Mouse (Mus musculus) heart, adult 2 months (tissue): ENCODE measurements around the gene Nr2f2. TPM values are rescaled to one million over a fixed set of nuclear protein-coding genes. Genes with fewer than 3 reads are reported as not detected.

Experiments used
- DNase-seq, 2 experiments: peaks; one replicate each; pipeline ENCODE4 v3.0.0; 2021
- H3K27ac ChIP-seq: fragments of 200-600 bp; 2 replicates; pipeline ENCODE4 v1.8.1; 2022
- H3K27me3 ChIP-seq: fragments of 200-500 bp; 2 replicates; pipeline ENCODE4 v1.6.1; 2012; ENCODE audit warnings: mild to moderate bottlenecking, low read length, inconsistent platforms, mixed read lengths; ENCODE audit not compliant: control insufficient read depth, insufficient read depth
- H3K36me3 ChIP-seq: fragments of 200-500 bp; 2 replicates; pipeline ENCODE4 v1.6.1; 2012; ENCODE audit warnings: low read length, inconsistent platforms; ENCODE audit not compliant: control insufficient read depth, insufficient read depth
- H3K4me1 ChIP-seq: fragments of 200-500 bp; 2 replicates; pipeline ENCODE4 v1.6.1; 2011; ENCODE audit warnings: low read length; ENCODE audit not compliant: control insufficient read depth, insufficient read depth
- H3K4me3 ChIP-seq: fragments of 200-600 bp; 2 replicates; pipeline ENCODE4 v1.8.1; 2022
- H3K79me2 ChIP-seq: fragments of 200-500 bp; replicated peaks from 2 replicates; pipeline ENCODE4 v1.6.1; 2012; ENCODE audit warnings: mild to moderate bottlenecking, inconsistent platforms, low read length, moderate library complexity, mixed read lengths; ENCODE audit not compliant: control insufficient read depth, insufficient read depth
- H3K9ac ChIP-seq: fragments of 200-500 bp; 2 replicates; pipeline ENCODE4 v1.6.1; 2012; ENCODE audit warnings: low read depth, mild to moderate bottlenecking, control low read depth, inconsistent platforms, low read length, mixed read lengths
- CTCF ChIP-seq: fragments of 200-600 bp; IDR thresholded peaks from 2 replicates; pipeline ENCODE4 v1.8.1; 2022; ENCODE audit warnings: antibody characterized with exemption, mild to moderate bottlenecking, moderate library complexity
- EP300 ChIP-seq: fragments of 200-500 bp; IDR thresholded peaks from 2 replicates; pipeline ENCODE4 v1.6.1; 2011; ENCODE audit warnings: low read depth, low read length, control low read depth; ENCODE audit not compliant: insufficient read depth
- POLR2A ChIP-seq: fragments of 200-500 bp; IDR thresholded peaks from 2 replicates; pipeline ENCODE4 v1.6.1; 2011; ENCODE audit warnings: mild to moderate bottlenecking, low read depth, low read length, control low read depth; ENCODE audit not compliant: insufficient read depth
- WGBS: fragments of 180-500 bp; shearing (Covaris S2); methylation state at CpG from one replicate; pipeline ENCODE4 v1.1.7; 2018; 5-methylcytosine and 5-hydroxymethylcytosine counted together
- intact Hi-C: fragments of 180-260 bp; cut with DNase I; formaldehyde crosslinking; loops from one replicate; pipeline ENCODE4 v1.15.1; 2025
- polyA plus RNA-seq: library from polyadenylated mRNA; depleted of rRNA; stranded (reverse); fragments of >200 nt; gene quantifications from 2 replicates; pipeline ENCODE4 v1.2.3, GENCODE M21; 2012
- total RNA-seq, 2 experiments: library from RNA; stranded (reverse); gene quantifications; 2 replicates each; pipeline ENCODE4 v1.2.3; 2021

Gene Nr2f2
- total and polyA plus RNA-seq, 3 experiments: 16.4 to 39.3 (median 18.8) TPM

GRCm38 (mm10) chr7:70380943-70381342 is 14.4 kb upstream of the Nr2f2 start:
- no peaks in the 10 kb centered on the region for H3K27me3 ChIP-seq
- 74% methylated on average over 3 of the region's 3 CpGs for WGBS
- no peaks in the 10 kb centered on the region for H3K36me3 ChIP-seq
- intact Hi-C loops: no loop called here
- H3K9ac ChIP-seq: no peak overlapping the region
- no peak overlapping the region for H3K27ac ChIP-seq
- no peak for DNase-seq
- H3K4me3 ChIP-seq: no peak overlapping the region
- no peaks in the 10 kb centered on the region for H3K79me2 ChIP-seq
- no peaks in the 10 kb centered on the region for H3K4me1 ChIP-seq
- TF ChIP-seq CTCF (no peak), POLR2A (no peak), EP300 (no peak)

- no peak overlapping the region for H3K4me3 ChIP-seq
- no peak for DNase-seq
- no peaks in the 10 kb centered on the region for H3K4me1 ChIP-seq
- H3K27me3 ChIP-seq: no peaks in the 10 kb centered on the region
- intact Hi-C loops: no loop called here
- 92% methylated on average over 3 of the region's 3 CpGs for WGBS
- TF ChIP-seq POLR2A (no peak), CTCF (no peak), EP300 (no peak)
- H3K27ac ChIP-seq: no peak overlapping the region
- H3K36me3 ChIP-seq: no peaks in the 10 kb centered on the region
- H3K9ac ChIP-seq: no peak overlapping the region
- H3K79me2 ChIP-seq: no peaks in the 10 kb centered on the region
Observed at GRCm38 (mm10) chr7:70380246-70380645, 13.7 kb upstream of the Nr2f2 start.

DNA sequence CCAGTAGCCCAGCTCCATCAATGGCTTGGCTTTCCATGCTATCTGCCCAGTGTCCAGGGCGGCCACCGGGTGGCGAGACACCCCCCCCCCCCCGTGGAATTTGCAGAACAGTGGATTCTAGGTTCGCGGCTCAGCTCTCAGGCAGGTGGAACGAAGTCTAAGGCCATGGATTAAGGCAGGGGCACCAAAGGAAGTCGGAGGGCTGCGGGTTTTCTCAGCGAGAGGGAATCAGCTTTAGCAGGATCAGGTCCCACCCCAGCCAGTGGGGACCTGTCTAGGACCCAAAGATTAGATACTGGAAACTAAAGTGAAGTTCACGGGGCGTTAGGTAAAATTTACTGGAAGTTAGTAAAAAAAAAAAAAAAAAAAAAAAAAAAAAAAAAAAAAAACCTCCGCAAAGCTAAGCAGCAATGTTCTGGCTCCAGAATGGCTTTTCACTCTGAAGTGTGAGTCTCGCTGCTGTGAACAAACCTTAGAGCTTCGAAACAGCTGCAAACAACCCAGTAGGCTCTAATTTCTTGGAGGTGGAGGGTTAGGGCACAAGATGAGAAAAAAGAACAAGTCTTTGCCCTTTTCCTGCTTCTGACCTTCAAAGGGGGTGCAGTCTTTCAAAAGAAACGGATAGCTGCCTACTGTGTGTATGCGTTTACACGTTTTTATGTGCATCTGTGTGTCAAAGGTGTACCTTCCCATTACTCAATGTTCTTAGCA is 4.2 kb upstream of the Nr2f2 start:
- Histone ChIP-seq H3K9ac (peak overlapping the region; percentile 40; the same call in 1 of the 2 replicates), H3K27me3 (peaks cover 11% of the 10 kb centered on the region), H3K79me2 (no peaks in the 10 kb centered on the region), H3K4me3 (no peak overlapping the region; the same call in 1 of the 2 replicates), H3K4me1 (no peaks in the 10 kb centered on the region), H3K27ac (peak overlapping the region; percentile 75), H3K36me3 (no peaks in the 10 kb centered on the region)
- WGBS: 20% methylated on average over 18 of the region's 18 CpGs
- DNase-seq: no peak
- intact Hi-C loops: no loop called here
- TF ChIP-seq CTCF: no peak
- no peak for TF ChIP-seq EP300
- no peak for TF ChIP-seq POLR2A

GRCm38 (mm10) chr7:70369731-70370551 is 3.4 kb upstream of the Nr2f2 start:
- intact Hi-C loops: loop anchor here (5.0 to 10.0 kb wide), 6 partner anchors 38 to 1595 kb away; no protein-coding TSS in a partner anchor
- Histone ChIP-seq H3K4me3 (peak overlapping the region; percentile 44), H3K27me3 (peaks cover 15% of the 10 kb centered on the region), H3K9ac (peak overlapping the region; percentile 64), H3K27ac (peak overlapping the region; percentile 75), H3K79me2 (no peaks in the 10 kb centered on the region), H3K4me1 (no peaks in the 10 kb centered on the region), H3K36me3 (no peaks in the 10 kb centered on the region)
- TF ChIP-seq POLR2A: no peak
- TF ChIP-seq CTCF: no peak
- TF ChIP-seq EP300: no peak
- WGBS: 3% methylated on average over 47 of the region's 47 CpGs
- peak in 1 of 2 experiments; percentile 54 for DNase-seq

DNA sequence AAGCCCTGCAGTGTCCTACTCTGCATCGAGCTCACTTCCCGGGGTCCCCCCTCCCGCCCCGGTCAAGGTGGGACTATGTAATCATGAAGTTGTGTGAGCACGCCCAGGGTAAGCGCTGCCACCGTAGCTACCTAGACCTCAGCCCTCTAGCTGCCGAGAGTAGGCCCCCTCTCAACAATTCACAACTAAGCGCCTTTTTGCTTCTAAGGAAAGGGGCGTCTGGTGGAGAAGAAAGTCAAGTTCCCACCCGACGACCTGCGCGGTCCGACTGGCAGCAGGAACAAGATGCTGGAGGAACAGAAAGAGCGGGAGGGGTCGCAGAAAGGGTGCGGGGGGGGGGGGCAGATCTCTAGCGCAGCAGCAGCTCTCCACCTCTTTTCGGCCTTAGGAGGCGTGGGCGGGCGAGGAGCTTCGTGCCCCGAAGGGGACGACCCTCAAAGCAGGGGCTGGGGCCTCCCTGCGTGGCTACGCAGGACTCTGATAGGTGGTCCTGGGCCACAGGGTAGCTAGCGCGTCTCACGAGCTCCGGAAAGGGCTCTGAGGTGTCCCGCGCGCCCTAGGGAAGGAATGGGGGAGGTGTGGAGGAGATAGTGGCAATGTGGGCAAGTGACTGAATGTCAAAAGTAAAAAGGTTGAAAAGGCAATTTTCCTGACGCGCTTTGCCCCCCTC is 2.7 kb upstream of the Nr2f2 start:
- Histone ChIP-seq H3K27me3 (peaks cover 15% of the 10 kb centered on the region), H3K79me2 (no peaks in the 10 kb centered on the region), H3K27ac (peak overlapping the region; percentile 75), H3K4me3 (peak overlapping the region; percentile 44), H3K36me3 (no peaks in the 10 kb centered on the region), H3K4me1 (no peaks in the 10 kb centered on the region), H3K9ac (peak overlapping the region; percentile 64)
- TF ChIP-seq EP300: no peak
- peak in 1 of 2 experiments; percentile 43 for DNase-seq
- intact Hi-C loops: loop anchor here (5.0 to 10.0 kb wide), 6 partner anchors 37 to 1596 kb away; no protein-coding TSS in a partner anchor
- WGBS: 11% methylated on average over 36 of the region's 37 CpGs
